Mouse (Mus musculus): ENCODE results near the gene Col19a1. TPM values are rescaled to one million over a fixed set of nuclear protein-coding genes. Genes with fewer than 3 reads are reported as not detected.

Col19a1 gene
- polyA plus RNA-seq, 1 experiment from 2014 or later, result 3.1 TPM

GRCm38 (mm10) chr1:24261181-24261580, 326.1 kb downstream of the Col19a1 start:
- Histone ChIP-seq H3K4me1 (ENCODE audit: control insufficient read depth, insufficient read depth, low read length) (no peaks in the 10 kb centered on the region), H3K4me3 (ENCODE audit: low read depth, low read length) (no peak overlapping the region), H3K36me3 (ENCODE audit: control insufficient read depth, insufficient read depth, low read length) (no peaks in the 10 kb centered on the region), H3K27ac (replicated peaks; ENCODE audit: low read depth, low read length) (no peak overlapping the region), H3K27me3 (replicated peaks; ENCODE audit: control insufficient read depth, insufficient read depth, low read length) (no peaks in the 10 kb centered on the region), H3K9me3 (ENCODE audit: control insufficient read depth, low read length) (no peaks in the 10 kb centered on the region), H3K9ac (ENCODE audit: low read depth, low read length) (no peak overlapping the region), H3K4me2 (ENCODE audit: low read depth, low read length) (no peak overlapping the region)
- ATAC-seq (ENCODE audit: low read depth) (no peak), DNase-seq (ENCODE audit: low spot score) (no peak)

- no peaks in the 10 kb centered on the region for H3K36me3 ChIP-seq (ENCODE audit: control insufficient read depth, insufficient read depth, low read length)
- no peaks in the 10 kb centered on the region for H3K27me3 ChIP-seq (replicated peaks; ENCODE audit: control insufficient read depth, insufficient read depth, low read length)
- no peak overlapping the region for H3K9ac ChIP-seq (ENCODE audit: low read depth, low read length)
- ATAC-seq (ENCODE audit: low read depth) (no peak), DNase-seq (ENCODE audit: low spot score) (no peak)
- H3K4me3 ChIP-seq (ENCODE audit: low read depth, low read length), result no peak overlapping the region
- no peaks in the 10 kb centered on the region for H3K9me3 ChIP-seq (ENCODE audit: control insufficient read depth, low read length)
- no peak overlapping the region for H3K27ac ChIP-seq (replicated peaks; ENCODE audit: low read depth, low read length)
- no peak overlapping the region for H3K4me2 ChIP-seq (ENCODE audit: low read depth, low read length)
- H3K4me1 ChIP-seq (ENCODE audit: control insufficient read depth, insufficient read depth, low read length), result no peaks in the 10 kb centered on the region
- WGBS, result 64% methylated on average over 6 of the region's 6 CpGs
Observed at GRCm38 (mm10) chr1:24259419-24259818, 327.9 kb downstream of the Col19a1 start.

- DNase-seq (ENCODE audit: low spot score) (peak; percentile 24), ATAC-seq (ENCODE audit: low read depth) (no peak)
- 57% methylated on average over 5 of the region's 5 CpGs for WGBS
- no peaks in the 10 kb centered on the region for H3K9me3 ChIP-seq (ENCODE audit: control insufficient read depth, low read length)
- no peaks in the 10 kb centered on the region for H3K4me1 ChIP-seq (ENCODE audit: control insufficient read depth, insufficient read depth, low read length)
- no peaks in the 10 kb centered on the region for H3K36me3 ChIP-seq (ENCODE audit: control insufficient read depth, insufficient read depth, low read length)
- H3K27ac ChIP-seq (replicated peaks; ENCODE audit: low read depth, low read length), result no peak overlapping the region
- H3K4me2 ChIP-seq (ENCODE audit: low read depth, low read length), result no peak overlapping the region
- no peak overlapping the region for H3K9ac ChIP-seq (ENCODE audit: low read depth, low read length)
- H3K4me3 ChIP-seq (ENCODE audit: low read depth, low read length), result no peak overlapping the region
- no peaks in the 10 kb centered on the region for H3K27me3 ChIP-seq (replicated peaks; ENCODE audit: control insufficient read depth, insufficient read depth, low read length)
Observed at GRCm38 (mm10) chr1:24257961-24258360, 329.3 kb downstream of the Col19a1 start.

GRCm38 (mm10) chr1:24249105-24249664, 338.1 kb downstream of the Col19a1 start:
- no peak overlapping the region for H3K27ac ChIP-seq (replicated peaks; ENCODE audit: low read depth, low read length)
- DNase-seq (ENCODE audit: low spot score), result peak; percentile 75
- H3K4me1 ChIP-seq (ENCODE audit: control insufficient read depth, insufficient read depth, low read length), result no peaks in the 10 kb centered on the region
- H3K9me3 ChIP-seq (ENCODE audit: control insufficient read depth, low read length), result no peaks in the 10 kb centered on the region
- ATAC-seq (ENCODE audit: low read depth), result peak; percentile 56
- 54% methylated on average over 3 of the region's 3 CpGs for WGBS
- no peak overlapping the region for H3K9ac ChIP-seq (ENCODE audit: low read depth, low read length)
- no peaks in the 10 kb centered on the region for H3K36me3 ChIP-seq (ENCODE audit: control insufficient read depth, insufficient read depth, low read length)
- no peaks in the 10 kb centered on the region for H3K27me3 ChIP-seq (replicated peaks; ENCODE audit: control insufficient read depth, insufficient read depth, low read length)
- H3K4me2 ChIP-seq (ENCODE audit: low read depth, low read length), result no peak overlapping the region
- H3K4me3 ChIP-seq (ENCODE audit: low read depth, low read length), result no peak overlapping the region

- Histone ChIP-seq H3K36me3 (ENCODE audit: control insufficient read depth, insufficient read depth, low read length) (no peaks in the 10 kb centered on the region), H3K4me2 (ENCODE audit: low read depth, low read length) (no peak overlapping the region), H3K27me3 (replicated peaks; ENCODE audit: control insufficient read depth, insufficient read depth, low read length) (no peaks in the 10 kb centered on the region), H3K9ac (ENCODE audit: low read depth, low read length) (no peak overlapping the region), H3K4me3 (ENCODE audit: low read depth, low read length) (no peak overlapping the region), H3K9me3 (ENCODE audit: control insufficient read depth, low read length) (no peaks in the 10 kb centered on the region), H3K27ac (replicated peaks; ENCODE audit: low read depth, low read length) (no peak overlapping the region), H3K4me1 (ENCODE audit: control insufficient read depth, insufficient read depth, low read length) (no peaks in the 10 kb centered on the region)
- no peak for DNase-seq (ENCODE audit: low spot score)
- no peak for ATAC-seq (ENCODE audit: low read depth)
- WGBS, result 71% methylated on average over 10 of the region's 10 CpGs
Observed at GRCm38 (mm10) chr1:24248294-24249104, 338.8 kb downstream of the Col19a1 start.

- Histone ChIP-seq H3K27ac (replicated peaks; ENCODE audit: low read depth, low read length) (no peak overlapping the region), H3K9ac (ENCODE audit: low read depth, low read length) (no peak overlapping the region), H3K4me2 (ENCODE audit: low read depth, low read length) (no peak overlapping the region), H3K9me3 (ENCODE audit: control insufficient read depth, low read length) (no peaks in the 10 kb centered on the region), H3K36me3 (ENCODE audit: control insufficient read depth, insufficient read depth, low read length) (no peaks in the 10 kb centered on the region), H3K27me3 (replicated peaks; ENCODE audit: control insufficient read depth, insufficient read depth, low read length) (no peaks in the 10 kb centered on the region), H3K4me3 (ENCODE audit: low read depth, low read length) (no peak overlapping the region), H3K4me1 (ENCODE audit: control insufficient read depth, insufficient read depth, low read length) (no peaks in the 10 kb centered on the region)
- peak; percentile 63 for DNase-seq (ENCODE audit: low spot score)
- WGBS, result 49% methylated on average over 13 of the region's 13 CpGs
- peak; percentile 86 for ATAC-seq (ENCODE audit: low read depth)
Observed at GRCm38 (mm10) chr1:24245700-24246375, 341.4 kb downstream of the Col19a1 start.

- no peak overlapping the region for H3K9ac ChIP-seq (ENCODE audit: low read depth, low read length)
- no peaks in the 10 kb centered on the region for H3K36me3 ChIP-seq (ENCODE audit: control insufficient read depth, insufficient read depth, low read length)
- ATAC-seq (ENCODE audit: low read depth) (no peak), DNase-seq (ENCODE audit: low spot score) (peak; percentile 54)
- H3K4me1 ChIP-seq (ENCODE audit: control insufficient read depth, insufficient read depth, low read length), result no peaks in the 10 kb centered on the region
- 61% methylated on average over 10 of the region's 10 CpGs for WGBS
- H3K27ac ChIP-seq (replicated peaks; ENCODE audit: low read depth, low read length), result no peak overlapping the region
- H3K9me3 ChIP-seq (ENCODE audit: control insufficient read depth, low read length), result no peaks in the 10 kb centered on the region
- H3K4me3 ChIP-seq (ENCODE audit: low read depth, low read length), result no peak overlapping the region
- no peaks in the 10 kb centered on the region for H3K27me3 ChIP-seq (replicated peaks; ENCODE audit: control insufficient read depth, insufficient read depth, low read length)
- no peak overlapping the region for H3K4me2 ChIP-seq (ENCODE audit: low read depth, low read length)
Observed at GRCm38 (mm10) chr1:24244931-24245330, 342.3 kb downstream of the Col19a1 start.

GRCm38 (mm10) chr1:24240039-24240691, 347.1 kb downstream of the Col19a1 start:
- H3K4me3 ChIP-seq (ENCODE audit: low read depth, low read length), result no peak overlapping the region
- H3K4me1 ChIP-seq (ENCODE audit: control insufficient read depth, insufficient read depth, low read length), result no peaks in the 10 kb centered on the region
- 44% methylated on average over 8 of the region's 8 CpGs for WGBS
- ATAC-seq (ENCODE audit: low read depth), result peak; percentile 12; the same call in 1 of the 2 replicates
- no peak overlapping the region for H3K4me2 ChIP-seq (ENCODE audit: low read depth, low read length)
- no peaks in the 10 kb centered on the region for H3K27me3 ChIP-seq (replicated peaks; ENCODE audit: control insufficient read depth, insufficient read depth, low read length)
- H3K27ac ChIP-seq (replicated peaks; ENCODE audit: low read depth, low read length), result no peak overlapping the region
- H3K36me3 ChIP-seq (ENCODE audit: control insufficient read depth, insufficient read depth, low read length), result no peaks in the 10 kb centered on the region
- H3K9me3 ChIP-seq (ENCODE audit: control insufficient read depth, low read length), result no peaks in the 10 kb centered on the region
- DNase-seq (ENCODE audit: low spot score), result peak; percentile 50
- H3K9ac ChIP-seq (ENCODE audit: low read depth, low read length), result no peak overlapping the region
